Mouse (Mus musculus) erythroid progenitor cell, adult 5-6 weeks (primary cell): ENCODE results near the gene Rcsd1. TPM values are rescaled to one million over a fixed set of nuclear protein-coding genes. Genes with fewer than 3 reads are reported as not detected.

Experiments used
- ATAC-seq: replicated peaks from 2 replicates; pipeline ENCODE4 v1.8.0; 2016; ENCODE audit warnings: moderate number of reproducible peaks, mild to moderate bottlenecking, moderate TSS enrichment, inconsistent platforms; ENCODE audit not compliant: poor library complexity, low FRiP score, severe bottlenecking
- total RNA-seq, 2 experiments: library from RNA; stranded (forward) in 1 of 2; stranded (reverse) in 1 of 2; fragments of 150-400 nt in 1 of 2; fragments of 186-747, 209-891 nt in 1 of 2; gene quantifications; 2 replicates each; pipeline versions ENCODE4 v1.2.3 to v1.2.4; 2015 to 2017; ENCODE audit warnings: low replicate concordance in 2 of 2

Rcsd1 gene
- 8.8 and 9.4 TPM in 2 replicates for total RNA-seq (2015; ENCODE audit: low replicate concordance)
- total RNA-seq (2017; ENCODE audit: low replicate concordance) = 19.9 and 23.1 TPM in 2 replicates

DNA sequence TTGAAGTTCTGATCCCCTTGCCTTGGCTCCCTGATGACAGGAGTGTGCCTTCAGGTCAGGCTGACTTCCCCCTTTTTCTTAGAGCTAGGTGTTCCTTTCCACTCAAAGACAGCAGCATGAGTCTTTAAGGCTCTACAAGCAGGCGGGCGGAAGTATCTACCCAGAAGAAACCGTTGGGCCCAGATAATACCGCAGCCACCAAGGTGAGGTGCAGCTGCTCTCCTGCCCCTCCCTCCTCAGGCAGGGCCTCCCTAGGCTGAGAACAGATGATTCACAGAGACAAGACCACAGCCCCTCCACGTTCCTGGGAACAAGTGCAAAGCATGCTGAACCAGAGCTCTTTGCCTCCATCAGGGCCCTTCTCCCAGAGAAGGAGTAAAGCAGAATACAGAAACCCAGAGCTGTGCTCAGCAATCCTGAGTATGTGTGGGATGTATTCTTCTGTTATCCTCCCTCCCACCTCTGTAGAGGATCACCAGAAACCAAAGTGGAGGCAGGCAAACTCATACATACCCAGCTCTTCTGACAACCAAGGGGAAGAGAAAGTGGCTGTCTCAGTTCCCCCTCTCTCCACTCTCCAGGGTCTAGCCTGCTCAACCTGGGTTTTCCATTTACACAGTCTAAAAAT, at the start of gene Rcsd1:
Rcsd1 (minus strand) TSS at position 129 of the 628 bp plus-strand sequence.
- no peak for ATAC-seq

DNA sequence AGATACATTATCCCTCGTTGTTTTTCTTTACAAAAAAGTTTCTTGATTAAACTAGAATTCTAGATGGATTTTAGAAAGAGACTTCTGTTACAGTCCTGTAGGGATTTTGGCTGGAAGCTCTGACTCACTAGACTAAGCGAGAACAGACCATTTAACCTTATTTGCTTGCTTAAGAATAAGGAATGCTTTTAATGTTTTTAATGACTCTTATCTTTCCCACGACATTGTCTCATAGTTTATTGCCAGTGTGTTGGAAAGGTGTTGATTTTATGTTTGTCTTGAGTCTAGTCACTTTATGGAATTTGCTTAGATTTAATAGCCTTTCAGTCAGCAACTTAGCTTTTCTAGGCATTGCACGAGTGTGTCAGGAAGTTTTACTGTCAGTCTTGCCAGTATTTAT, 45.6 kb upstream of the Rcsd1 start:
- ATAC-seq = no peak

DNA sequence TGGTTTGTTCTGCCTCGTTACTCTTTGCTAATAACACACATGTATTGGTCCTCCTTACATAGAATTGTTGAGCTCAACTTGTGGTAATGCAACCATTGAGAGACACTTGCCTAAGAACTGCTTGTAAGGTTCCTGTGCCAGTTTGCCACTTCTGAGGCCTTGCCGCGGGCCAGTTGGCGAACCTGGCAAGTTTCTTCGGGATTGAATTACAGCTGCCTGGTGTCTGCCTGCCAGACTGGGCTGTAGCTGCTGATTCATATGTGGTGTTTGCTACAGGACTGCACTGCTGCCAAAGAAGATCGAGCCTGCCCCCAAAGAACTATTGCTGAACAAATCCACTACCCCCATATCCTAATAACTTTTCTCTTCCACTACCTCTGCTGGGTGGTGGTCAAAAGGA, 44.6 kb upstream of the Rcsd1 start:
- ATAC-seq = no peak

DNA sequence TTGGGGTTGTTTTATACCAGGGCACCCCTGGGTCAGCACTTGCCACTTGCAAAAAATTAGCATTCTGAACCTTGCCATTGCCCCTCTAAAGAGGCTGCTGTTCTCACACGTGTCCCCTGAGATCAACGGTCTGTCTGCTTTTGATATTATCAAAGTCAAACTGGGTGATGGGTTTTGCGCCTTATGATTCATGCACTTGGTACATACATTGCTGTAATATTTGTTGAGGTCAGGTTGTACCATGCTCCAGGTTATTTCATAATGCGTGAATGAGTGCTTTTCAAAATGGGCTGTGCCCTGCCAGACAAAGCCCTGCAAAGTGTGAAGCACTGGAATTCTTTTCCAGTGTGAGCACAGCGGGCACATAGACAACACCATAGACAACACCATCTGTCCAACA, 42.3 kb upstream of the Rcsd1 start:
- no peak for ATAC-seq

DNA sequence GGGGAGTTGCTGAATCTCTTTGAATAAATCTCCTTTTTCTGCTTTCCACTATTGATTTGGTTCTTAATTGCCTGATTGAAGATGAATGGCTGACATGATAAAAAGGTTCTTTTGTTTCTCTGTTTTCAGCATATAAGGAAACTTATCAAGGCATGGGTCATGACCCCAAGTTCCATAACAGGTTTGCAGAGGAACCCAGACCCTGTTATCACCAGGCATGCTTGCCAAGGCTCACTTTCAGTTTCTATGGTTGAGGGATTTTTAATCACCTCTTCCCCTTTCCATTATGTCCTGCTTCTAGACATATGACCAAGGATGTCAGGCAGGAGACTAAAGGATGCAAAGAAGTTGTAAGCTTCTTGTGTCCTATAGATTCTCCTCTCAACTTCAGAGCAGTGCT, 41.6 kb upstream of the Rcsd1 start:
- no peak for ATAC-seq

DNA sequence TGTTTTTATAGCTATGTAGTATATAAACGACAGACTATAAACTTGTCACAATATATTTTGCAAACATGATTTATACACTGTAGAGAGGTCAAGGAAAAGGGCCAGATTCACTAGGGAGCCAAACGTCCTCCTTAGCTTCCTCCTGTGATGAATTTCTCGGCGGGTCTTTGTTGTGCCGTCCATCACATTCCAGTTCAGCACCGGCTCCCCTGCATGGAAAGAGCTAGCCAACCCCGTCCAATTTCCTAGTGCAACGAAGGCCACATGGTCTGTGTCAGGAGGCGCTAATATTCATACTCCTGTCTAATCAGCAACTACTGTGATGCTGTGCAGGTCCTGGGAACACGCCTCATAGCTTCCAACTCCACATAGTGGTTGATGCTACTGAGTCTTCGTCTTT, 38.5 kb upstream of the Rcsd1 start:
- ATAC-seq = no peak

DNA sequence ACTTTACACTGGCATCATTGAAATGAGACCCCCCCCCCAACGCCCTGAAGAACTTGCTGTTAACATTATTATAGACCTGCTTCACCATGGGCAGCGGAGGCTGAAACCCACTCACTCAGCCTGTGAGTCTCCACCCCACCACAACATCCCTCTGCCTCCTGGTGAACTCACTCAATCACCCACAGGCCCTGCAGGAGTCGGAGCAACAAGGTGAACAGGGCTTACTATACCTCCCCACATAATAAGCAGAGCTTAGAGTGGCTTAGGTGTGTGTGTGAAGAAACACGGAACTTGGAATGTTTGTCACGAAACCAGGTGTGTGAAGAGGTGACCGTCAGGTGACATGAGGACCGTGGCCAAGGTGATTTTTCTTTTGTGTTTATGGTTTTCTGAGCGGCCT, 32.4 kb upstream of the Rcsd1 start:
- ATAC-seq = no peak

DNA sequence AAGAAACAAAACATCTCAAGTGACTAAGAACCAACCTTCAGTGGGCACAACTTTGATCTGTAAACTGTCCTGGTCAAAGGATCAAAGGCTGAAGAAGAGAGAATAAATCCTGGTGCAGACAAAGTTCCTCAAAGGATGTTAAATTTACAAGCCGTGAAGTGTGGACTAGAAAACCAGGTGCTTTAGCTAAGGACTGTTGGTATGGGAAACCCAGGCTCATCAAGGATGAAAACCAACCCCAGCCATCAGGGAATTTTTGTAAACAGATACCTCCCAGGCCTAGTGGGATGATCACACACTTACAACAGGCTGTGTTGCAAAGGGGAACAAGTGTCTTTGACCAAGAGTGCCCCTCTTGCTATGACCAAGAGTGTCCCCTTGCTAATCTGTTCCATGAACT, 29.4 kb upstream of the Rcsd1 start:
- no peak for ATAC-seq

DNA sequence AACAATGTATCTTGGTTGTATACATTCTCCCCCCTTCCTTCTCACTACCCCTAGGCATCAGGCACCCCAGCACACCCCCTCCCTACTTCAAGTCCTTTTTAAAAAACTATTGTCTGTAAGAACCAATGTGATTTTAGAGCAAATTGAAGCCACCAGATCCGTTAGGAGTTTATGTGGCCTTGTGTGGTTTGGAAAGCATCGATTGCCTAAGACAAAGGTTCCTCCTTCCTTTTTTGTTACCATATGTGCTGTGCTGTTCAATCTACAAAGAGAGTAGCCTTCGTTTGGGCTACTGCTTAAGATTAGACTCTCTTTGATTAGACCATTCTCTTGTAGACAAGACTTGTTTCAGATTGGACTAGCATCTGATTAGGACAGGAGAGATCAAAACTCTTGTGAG, 28.3 kb upstream of the Rcsd1 start:
- ATAC-seq = no peak

DNA sequence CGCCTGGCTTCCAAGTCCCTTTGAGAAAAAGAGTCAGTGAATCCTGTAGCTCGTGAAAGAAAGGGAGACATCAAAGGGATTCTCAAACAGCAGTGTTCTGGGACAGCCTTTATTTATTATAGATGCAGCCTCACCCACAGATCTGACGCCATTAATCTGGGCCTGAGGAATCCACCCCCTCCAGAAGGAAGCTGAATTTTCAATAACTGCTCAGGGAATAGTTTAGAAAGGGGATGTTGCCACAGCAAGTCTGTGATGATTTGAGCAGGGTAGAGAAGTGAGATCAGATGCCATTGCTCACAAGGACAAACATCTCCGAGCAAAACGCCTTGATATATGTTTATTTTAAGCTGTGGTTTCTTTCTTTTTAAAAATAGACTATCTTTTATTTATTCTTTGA, 27.9 kb upstream of the Rcsd1 start:
- no peak for ATAC-seq

DNA sequence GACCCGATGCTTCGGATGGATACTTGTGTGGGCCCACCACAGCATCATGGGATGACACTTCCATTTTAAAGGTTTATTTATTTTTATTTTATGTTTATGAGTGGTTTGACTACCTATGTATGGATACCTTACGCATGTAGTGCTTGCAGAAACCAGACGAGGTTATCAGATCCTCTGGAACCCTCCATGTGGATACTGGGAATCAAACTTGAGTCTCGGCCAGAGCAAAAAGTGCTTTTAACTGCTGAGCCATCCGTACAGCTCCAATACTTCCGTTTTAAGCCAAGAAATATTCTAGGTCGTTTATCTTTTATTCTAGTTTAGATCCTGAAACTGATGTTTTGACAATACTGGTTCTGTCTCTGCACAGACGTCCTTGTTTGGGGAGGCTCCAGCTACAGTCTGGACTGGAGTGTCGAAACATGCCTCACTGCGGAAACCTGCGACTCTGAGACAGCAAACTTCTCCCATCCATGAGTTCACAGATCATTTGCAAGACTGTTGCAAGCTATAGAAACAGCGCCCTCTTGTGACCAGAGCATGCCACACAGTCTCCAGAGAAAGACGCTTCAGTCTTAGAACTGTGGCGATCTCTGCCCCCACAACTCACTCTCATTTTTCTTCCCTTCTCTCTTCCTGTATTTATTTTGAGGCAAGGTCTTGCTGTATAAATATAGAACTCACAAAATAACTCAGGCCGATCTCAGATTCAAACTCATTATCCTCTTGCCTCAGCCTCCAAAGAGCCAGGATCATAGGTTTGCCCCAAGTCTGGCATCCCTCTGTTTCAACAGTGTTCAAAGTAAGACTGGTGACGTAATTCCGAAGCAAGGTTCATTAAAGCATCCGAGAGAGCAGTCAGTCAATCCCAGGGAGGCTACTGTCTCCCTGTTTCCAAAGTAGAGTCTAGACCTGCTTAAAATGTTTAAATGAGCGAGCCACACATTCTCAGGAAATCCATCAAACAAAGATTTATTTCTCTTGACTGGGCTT, 26.6 kb upstream of the Rcsd1 start:
- peak; percentile 82 for ATAC-seq

DNA sequence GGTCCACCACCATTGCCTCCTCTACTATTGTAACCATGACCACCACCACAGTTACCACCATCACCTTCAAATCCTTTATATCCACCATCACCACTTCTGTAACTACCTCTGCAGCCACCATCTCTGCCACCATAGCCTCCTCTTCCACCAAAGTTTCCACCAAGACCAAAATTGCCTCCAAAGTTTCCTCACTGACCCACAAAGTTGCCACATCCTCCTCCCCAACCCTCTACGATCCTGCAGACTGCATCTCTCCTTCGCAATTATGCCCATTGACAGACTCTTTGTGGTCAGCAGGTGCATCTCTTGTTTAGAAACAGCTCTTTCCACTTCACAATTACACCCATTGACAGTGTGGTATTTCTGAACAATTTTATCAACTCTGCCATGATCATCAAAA, 25.3 kb upstream of the Rcsd1 start:
- ATAC-seq = no peak

DNA sequence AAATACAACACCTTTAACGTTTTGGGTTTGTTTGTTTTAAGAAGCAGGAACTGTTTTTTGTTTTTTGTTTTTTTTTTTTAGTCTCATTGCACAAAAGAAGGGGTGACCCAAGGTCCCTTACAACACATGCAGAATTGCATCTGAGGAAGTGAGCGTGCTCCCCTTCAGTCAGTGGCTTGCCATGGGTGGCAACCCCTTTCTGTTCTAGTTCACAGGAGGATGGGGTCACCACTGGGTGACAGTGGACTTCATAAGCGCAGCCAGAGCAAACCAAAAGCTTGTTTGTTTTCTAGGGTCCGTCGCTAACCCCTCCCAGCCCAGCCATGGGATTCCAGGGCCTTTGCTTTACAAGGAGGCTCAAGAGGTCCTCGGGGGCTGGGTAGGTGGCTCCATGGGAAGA, 22.0 kb upstream of the Rcsd1 start:
- no peak for ATAC-seq

DNA sequence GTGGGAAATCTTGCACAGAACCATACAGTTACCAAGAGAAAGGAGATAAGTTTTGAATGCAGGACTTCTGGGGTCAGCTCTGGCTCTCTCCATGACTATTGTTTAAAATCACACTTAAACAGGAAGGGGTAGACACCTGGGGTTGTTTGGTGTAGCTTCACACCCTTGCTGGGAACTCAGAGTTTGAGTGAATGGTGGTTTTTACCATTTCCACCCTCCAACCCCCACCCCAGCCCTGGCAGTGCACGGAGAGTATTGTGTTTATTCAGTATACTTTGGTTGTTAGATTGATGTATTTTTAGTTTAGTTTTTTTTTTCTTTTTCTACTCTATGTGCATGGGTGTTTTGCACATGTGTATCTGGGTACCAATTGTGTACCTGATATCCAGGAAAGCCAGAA, 20.6 kb upstream of the Rcsd1 start:
- ATAC-seq = no peak

DNA sequence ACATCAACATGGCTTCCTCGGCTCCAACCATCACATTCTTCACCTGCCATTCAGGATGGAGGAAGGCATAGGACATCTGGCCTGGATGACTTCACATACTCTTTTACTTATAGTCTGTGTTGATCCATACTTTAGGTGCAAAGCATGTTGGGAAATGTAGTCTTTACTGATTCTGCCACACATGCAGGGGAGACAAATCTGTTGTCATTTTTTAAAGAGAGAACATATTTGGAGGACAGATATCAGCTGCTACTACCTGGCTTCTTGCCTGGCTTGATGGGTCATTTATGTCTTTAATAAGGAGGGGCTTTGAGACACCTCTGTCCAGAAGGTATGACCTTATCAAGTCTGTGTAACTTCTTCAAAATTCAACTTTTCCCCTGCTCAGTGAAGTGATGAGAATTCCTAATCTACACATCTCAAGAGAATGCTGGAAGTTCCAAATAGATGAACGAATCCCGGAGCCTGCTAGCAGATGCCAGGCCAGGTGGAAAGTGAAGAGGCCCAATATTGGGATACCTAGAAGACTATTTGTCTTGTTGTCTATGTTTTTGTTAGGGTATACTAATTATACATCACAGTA, 18.6 kb upstream of the Rcsd1 start:
- no peak for ATAC-seq

DNA sequence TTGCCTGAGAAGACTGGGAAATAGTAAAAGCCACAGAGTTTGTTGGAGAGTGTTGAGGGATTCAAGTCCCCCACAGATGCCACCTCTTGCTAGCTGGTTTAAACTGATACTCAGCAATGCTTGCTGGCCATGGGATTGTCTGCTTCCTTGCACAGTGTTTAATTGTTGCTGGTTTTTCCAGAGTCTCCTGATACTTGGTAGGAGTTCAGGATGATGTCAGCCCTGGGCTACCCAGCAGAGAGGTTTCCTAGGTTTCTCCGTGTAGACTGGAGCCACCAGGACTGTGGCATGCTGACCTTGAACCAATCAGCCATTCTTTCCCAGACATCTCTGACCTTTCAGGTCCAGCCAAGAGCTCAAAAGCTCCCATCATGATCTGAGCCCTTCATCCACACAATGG, 17.4 kb upstream of the Rcsd1 start:
- no peak for ATAC-seq

DNA sequence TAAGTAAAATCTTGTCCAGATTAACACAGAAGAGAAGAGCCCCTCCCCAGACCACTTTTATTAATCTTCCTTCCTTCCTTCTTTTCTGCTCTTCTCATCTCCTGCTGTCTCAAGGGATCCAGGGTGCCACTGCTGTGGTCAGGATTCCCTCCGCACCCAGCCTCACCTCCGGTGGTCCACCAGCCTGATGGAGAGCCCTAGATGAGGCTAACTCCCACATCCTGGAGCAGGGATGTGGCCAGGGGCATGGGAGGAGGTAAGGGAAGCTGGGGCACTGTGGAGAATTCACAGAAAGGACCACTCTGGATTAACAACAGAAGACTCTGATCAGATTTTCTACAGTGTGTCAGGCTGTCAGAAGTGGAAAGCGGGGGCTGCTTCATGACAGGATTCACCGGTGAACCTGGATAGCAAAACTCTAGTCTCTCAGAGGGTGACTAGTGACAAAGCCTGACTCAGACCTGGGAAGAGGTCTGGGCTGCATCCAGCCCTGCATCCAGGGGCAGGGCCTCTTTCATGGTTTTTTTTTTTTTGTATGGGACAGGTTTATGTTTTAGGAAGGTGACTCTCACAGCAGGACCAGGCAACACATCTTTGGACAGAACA, 15.6 kb upstream of the Rcsd1 start:
- ATAC-seq = no peak

DNA sequence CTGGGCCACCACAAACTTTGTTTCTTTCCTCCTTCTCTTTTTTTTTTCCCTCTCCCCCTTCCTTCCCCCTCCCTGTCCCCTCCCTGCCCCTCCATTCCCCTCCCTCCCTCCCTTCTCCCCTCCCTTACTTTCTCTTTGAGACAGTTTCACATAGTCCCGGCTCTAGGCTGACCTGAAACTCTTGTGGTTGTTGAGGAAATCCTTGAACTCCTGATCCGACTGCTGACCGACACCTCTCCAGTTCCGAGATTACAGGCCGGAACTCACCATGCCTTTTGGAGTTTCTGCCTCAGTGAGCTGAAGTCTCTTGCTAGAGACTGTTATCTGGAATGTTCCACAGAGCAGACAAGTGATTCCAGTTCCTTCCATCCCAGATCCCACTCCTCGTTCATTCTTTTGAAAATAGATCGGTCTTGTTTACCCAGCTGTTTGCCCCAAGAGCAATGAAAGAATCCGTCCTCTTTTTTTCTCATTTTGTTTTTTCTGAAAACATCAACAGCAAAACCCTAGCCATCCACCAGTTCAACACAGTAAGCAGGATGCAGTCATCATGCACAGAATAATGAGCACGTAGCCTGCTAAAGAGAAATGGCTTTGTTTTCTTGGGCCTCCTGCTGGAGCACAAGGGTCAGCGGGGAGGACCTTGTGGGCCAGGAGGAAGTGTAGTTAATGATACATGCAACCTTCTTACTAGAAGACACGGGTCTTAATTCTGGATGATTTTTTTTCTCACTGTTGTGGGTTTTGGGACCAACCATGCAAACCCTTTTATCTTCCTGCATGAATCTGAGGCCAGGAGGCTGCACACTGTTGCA, 14.9 kb upstream of the Rcsd1 start:
- no peak for ATAC-seq

DNA sequence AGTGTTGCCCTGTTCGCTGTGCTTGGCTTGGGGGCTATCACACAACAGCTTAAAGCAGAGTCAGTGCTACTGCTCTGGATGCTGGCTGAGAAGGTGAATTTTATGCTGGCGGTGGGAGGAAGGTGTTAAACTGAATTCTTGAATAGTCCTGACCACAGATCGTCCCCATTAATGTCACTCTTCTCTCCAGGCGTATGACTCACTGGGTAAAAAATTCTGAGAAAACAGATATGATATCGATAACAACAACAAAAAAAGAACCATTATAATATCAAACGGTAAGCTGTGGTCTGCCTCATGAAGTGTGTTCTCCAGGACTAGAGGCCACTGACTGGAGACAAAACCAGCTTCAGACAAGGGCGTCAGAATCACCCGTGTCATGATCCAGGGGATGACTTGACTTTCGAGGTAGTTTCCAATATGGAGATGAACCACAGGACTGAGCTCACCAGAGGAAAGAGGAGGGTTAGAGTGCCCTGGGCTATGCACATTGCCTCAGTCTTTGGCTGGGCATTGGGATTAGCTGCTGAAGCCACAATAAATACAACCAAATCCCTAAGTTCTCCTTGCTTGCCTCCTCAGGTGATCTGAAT, 13.1 kb upstream of the Rcsd1 start:
- ATAC-seq = no peak
